Mouse (Mus musculus): Measurements from ENCODE around the gene D17H6S53E.

GRCm38 (mm10) chr17:35152121-35152520, 25.9 kb downstream of the D17H6S53E start:
- TF ChIP-seq ZNF384 (IDR thresholded peaks at IDR 0.05; ENCODE audit: low read depth, low read length) (no peak), MAFK (IDR thresholded peaks at IDR 0.05; ENCODE audit: insufficient read depth, low read depth, low read length) (no peak), ZC3H11A (IDR thresholded peaks at IDR 0.05; ENCODE audit: borderline replicate concordance, low read depth, low read length) (no peak), CHD2 (IDR thresholded peaks at IDR 0.05; ENCODE audit: low read depth, low read length) (no peak), HCFC1 (IDR thresholded peaks at IDR 0.05; ENCODE audit: borderline replicate concordance, insufficient read depth, low read length) (no peak)

Data from ES-E14 (cell line).